Mouse (Mus musculus) limb, embryonic 15.5 days (tissue): Measurements from ENCODE around the gene Ptcd1. TPM values are rescaled to one million over a fixed set of nuclear protein-coding genes. Genes with fewer than 3 reads are reported as not detected.
A peak's percentile ranks its signal among the peaks of the same experiment; 100 is the strongest.

Experiments used
- ATAC-seq: fragments of 200-750 bp; cut with Nextera tagmentation; 2 replicates; pipeline ENCODE4 v1.8.0; 2017; ENCODE audit warnings: low read depth, moderate TSS enrichment; ENCODE audit not compliant: insufficient number of reproducible peaks, low FRiP score, low TSS enrichment
- H3K27ac ChIP-seq: fragments of 300-500 bp; sonication (generic); 2 replicates; pipeline ENCODE4 v1.5.1; 2015; ENCODE audit warnings: moderate library complexity, mild to moderate bottlenecking, inconsistent platforms
- H3K27me3 ChIP-seq: fragments of 300-500 bp; sonication (generic); 2 replicates; pipeline ENCODE4 v1.6.1; 2015; ENCODE audit warnings: inconsistent platforms
- H3K36me3 ChIP-seq: fragments of 300-500 bp; sonication (generic); 2 replicates; pipeline ENCODE4 v1.6.1; 2015; ENCODE audit warnings: inconsistent platforms
- H3K4me1 ChIP-seq: fragments of 300-500 bp; sonication (generic); 2 replicates; pipeline ENCODE4 v1.6.1; 2015; ENCODE audit warnings: inconsistent platforms
- H3K4me2 ChIP-seq: fragments of 300-500 bp; sonication (generic); 2 replicates; pipeline ENCODE4 v1.6.1; 2015; ENCODE audit warnings: mild to moderate bottlenecking, inconsistent platforms
- H3K4me3 ChIP-seq: fragments of 300-500 bp; sonication (generic); 2 replicates; pipeline ENCODE4 v1.5.1; 2015; ENCODE audit warnings: mild to moderate bottlenecking, inconsistent platforms
- H3K9ac ChIP-seq: fragments of 300-500 bp; sonication (generic); 2 replicates; pipeline ENCODE4 v1.6.1; 2015; ENCODE audit warnings: inconsistent platforms
- H3K9me3 ChIP-seq: fragments of 300-500 bp; sonication (generic); 2 replicates; pipeline ENCODE4 v1.6.1; 2016; ENCODE audit warnings: inconsistent platforms
- WGBS: fragments of 180-500 bp; shearing (Covaris S2); methylation state at CpG from one replicate; pipeline ENCODE4 v1.1.7; 2015; 5-methylcytosine and 5-hydroxymethylcytosine counted together
- polyA plus RNA-seq: library from polyadenylated mRNA; unstranded; fragments of >200 nt; fragmentation: Nextera tagmentation; extraction: Ambion mirVana; gene quantifications from 2 replicates; pipeline ENCODE4 v1.2.1, GENCODE M21; 2015

The Ptcd1 gene
- polyA plus RNA-seq, 1 experiment from 2014 or later = 17.2 TPM

DNA sequence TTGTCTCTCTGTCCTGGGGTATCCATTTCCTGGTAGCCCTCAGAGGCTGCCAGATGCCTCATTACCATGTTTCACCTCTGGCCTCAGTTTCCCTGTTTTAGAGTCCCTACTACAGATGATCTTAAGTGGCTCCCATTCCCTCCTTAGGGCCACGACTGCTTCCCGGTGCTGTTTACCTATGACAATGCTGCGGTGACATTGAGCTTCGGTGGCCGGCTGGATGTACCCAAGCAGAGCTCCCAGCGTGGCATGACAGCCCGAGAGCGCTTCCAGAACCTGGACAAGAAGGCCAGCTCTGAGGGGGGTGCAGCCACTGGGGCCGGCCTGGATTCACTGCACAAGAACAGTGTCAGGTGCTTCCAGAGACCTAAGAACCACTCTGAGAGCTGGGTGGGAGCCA, 40.3 kb downstream of the Ptcd1 start:
- no peaks in the 10 kb centered on the region for H3K4me1 ChIP-seq
- peaks cover 94% of the 10 kb centered on the region for H3K36me3 ChIP-seq
- 90% methylated on average over 9 of the region's 9 CpGs for WGBS
- H3K4me2 ChIP-seq = no peak overlapping the region
- H3K27me3 ChIP-seq = no peaks in the 10 kb centered on the region
- H3K27ac ChIP-seq = no peak overlapping the region
- no peaks in the 10 kb centered on the region for H3K9me3 ChIP-seq
- H3K9ac ChIP-seq = no peak overlapping the region
- no peak overlapping the region for H3K4me3 ChIP-seq
- no peak for ATAC-seq

DNA sequence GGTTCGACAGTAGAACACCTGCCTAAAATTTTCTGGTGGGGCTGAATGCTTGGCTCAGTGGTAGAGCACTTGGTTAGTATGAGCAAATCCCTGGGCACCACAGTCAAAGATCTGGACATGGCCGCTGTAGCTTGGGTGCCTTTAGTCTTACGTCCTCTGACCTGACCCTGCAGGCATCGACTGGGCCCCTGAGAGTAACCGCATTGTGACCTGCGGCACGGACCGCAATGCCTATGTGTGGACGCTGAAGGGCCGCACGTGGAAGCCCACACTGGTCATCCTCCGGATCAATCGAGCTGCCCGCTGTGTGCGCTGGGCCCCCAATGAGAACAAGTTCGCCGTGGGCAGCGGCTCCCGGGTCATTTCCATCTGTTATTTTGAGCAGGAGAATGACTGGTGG, 43.5 kb downstream of the Ptcd1 start:
- ATAC-seq = no peak
- Histone ChIP-seq H3K4me3 (no peak overlapping the region), H3K4me2 (no peak overlapping the region), H3K36me3 (peaks cover 67% of the 10 kb centered on the region), H3K9ac (no peak overlapping the region), H3K4me1 (peaks cover 14% of the 10 kb centered on the region), H3K27me3 (no peaks in the 10 kb centered on the region), H3K9me3 (no peaks in the 10 kb centered on the region), H3K27ac (no peak overlapping the region)
- whole genome bisulfite sequencing = 92% methylated on average over 19 of the region's 19 CpGs

DNA sequence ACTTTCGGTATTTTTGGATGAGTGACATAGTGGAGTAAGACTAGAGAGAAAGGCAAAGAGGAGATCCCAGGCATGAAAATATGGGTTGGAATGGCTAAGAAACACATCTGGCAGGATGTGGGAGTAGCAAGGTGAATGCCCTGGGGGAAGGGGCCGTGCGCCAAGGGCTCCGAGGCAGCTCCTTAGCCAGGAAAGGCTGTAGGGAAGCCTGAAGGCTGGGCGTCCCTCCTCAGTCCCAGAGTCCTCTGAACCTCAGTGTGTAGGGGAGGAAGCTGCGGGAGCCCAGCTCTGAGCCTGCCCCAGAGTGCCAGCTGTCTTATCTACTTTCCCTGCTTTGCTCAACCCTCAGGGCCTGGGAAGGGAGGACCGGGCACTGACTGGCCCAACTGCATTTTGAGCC, 46.0 kb downstream of the Ptcd1 start:
- H3K4me1 ChIP-seq = peaks cover 39% of the 10 kb centered on the region
- H3K36me3 ChIP-seq = peaks cover 45% of the 10 kb centered on the region
- H3K4me2 ChIP-seq = no peak overlapping the region
- no peak for ATAC-seq
- no peaks in the 10 kb centered on the region for H3K9me3 ChIP-seq
- 37% methylated on average over 7 of the region's 7 CpGs for WGBS
- H3K27me3 ChIP-seq = no peaks in the 10 kb centered on the region
- no peak overlapping the region for H3K9ac ChIP-seq
- H3K27ac ChIP-seq = peak overlapping the region; percentile 40
- no peak overlapping the region for H3K4me3 ChIP-seq

DNA sequence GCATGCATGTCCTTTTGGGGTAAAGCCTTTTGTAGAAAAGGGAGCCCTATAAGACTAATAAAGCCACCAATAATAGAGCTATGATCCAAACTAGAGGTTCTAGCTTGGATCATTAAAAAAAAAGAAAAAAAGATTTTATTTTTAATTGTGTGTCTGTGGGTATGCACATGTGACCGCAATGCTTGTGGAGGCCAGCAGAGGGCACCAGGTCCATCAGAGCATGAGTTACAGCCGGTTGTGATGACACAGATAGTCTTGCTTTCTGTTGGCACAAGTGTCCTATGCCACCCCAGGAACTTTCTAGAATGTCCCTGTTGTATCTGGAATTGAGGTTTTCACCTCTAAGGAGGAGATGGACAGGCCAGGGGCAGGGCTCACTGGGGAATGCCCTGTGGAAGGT, 47.5 kb downstream of the Ptcd1 start:
- no peaks in the 10 kb centered on the region for H3K9me3 ChIP-seq
- no peak overlapping the region for H3K9ac ChIP-seq
- H3K36me3 ChIP-seq = peaks cover 30% of the 10 kb centered on the region
- H3K4me3 ChIP-seq = no peak overlapping the region
- peaks cover 54% of the 10 kb centered on the region for H3K4me1 ChIP-seq
- no peaks in the 10 kb centered on the region for H3K27me3 ChIP-seq
- H3K27ac ChIP-seq = no peak overlapping the region
- WGBS = 91% methylated on average over 2 of the region's 2 CpGs
- ATAC-seq = no peak
- no peak overlapping the region for H3K4me2 ChIP-seq

DNA sequence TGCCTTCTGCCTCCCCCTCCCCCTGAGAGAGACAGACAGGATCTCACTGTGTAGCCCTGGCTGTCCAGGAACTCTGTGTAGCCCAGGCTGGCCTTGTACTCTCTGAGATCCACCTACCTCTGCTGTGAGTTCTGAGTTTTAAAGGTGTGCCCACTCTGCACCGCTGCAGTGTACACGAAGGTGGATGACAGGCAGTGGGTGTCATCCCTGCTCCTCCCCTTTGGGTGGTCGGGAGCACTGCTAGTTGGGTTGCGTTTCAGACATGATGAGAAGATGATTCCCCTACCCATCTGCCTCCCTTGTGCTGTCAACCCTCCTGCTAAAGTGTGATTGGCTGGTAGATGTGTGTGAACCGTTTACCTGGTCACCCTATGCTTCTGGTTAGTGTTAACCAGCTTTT, 48.4 kb downstream of the Ptcd1 start:
- Histone ChIP-seq H3K4me3 (no peak overlapping the region), H3K9me3 (no peaks in the 10 kb centered on the region), H3K27me3 (no peaks in the 10 kb centered on the region), H3K4me1 (peaks cover 61% of the 10 kb centered on the region), H3K36me3 (peaks cover 20% of the 10 kb centered on the region), H3K27ac (no peak overlapping the region), H3K9ac (no peak overlapping the region), H3K4me2 (no peak overlapping the region)
- ATAC-seq = no peak
- 93% methylated on average over 5 of the region's 5 CpGs for WGBS

DNA sequence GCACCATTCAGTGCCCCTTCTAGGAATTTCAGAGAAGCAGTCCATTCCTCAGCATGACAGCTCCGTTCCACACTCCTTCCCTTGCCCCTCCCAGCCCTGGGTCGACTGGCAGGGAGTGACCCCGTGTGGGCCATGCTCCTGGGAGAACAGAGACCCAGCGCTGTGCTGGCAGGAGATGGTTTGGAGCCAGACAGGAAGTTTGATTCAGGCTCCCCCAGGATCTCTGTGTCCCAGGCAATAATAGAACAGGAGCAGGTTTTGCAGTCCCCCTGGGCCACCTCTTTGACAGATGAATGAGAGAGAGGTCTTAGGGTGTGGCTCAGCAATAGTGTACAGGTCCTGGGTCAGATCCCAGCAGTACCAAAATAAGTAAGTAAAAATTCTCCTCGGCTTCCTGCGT, 48.9 kb downstream of the Ptcd1 start:
- H3K27ac ChIP-seq = no peak overlapping the region
- no peak overlapping the region for H3K4me3 ChIP-seq
- peaks cover 61% of the 10 kb centered on the region for H3K4me1 ChIP-seq
- peaks cover 16% of the 10 kb centered on the region for H3K36me3 ChIP-seq
- H3K27me3 ChIP-seq = no peaks in the 10 kb centered on the region
- no peak overlapping the region for H3K4me2 ChIP-seq
- no peak for ATAC-seq
- H3K9ac ChIP-seq = no peak overlapping the region
- 53% methylated on average over 6 of the region's 6 CpGs for WGBS
- no peaks in the 10 kb centered on the region for H3K9me3 ChIP-seq

DNA sequence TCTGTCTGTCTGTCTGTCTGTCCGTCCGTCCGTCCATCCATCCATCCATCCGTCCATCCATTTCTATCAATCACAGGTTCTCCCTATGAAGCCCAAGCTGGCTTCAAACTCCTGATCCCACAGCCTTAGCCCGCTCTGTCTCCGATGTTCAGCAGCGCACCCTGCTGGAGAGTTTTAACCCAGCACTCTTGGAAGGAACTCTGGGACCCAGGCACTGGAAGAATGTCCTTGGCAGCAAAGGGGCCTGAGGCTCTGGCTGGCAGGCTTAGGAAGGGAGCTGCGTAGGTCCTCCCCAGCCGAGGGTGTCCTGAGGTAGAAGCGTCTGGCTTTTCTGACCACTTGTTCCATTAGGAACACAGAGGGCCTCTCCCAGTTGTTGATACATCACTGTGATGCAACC, 50.0 kb downstream of the Ptcd1 start:
- H3K4me2 ChIP-seq = peak overlapping the region; percentile 73

DNA sequence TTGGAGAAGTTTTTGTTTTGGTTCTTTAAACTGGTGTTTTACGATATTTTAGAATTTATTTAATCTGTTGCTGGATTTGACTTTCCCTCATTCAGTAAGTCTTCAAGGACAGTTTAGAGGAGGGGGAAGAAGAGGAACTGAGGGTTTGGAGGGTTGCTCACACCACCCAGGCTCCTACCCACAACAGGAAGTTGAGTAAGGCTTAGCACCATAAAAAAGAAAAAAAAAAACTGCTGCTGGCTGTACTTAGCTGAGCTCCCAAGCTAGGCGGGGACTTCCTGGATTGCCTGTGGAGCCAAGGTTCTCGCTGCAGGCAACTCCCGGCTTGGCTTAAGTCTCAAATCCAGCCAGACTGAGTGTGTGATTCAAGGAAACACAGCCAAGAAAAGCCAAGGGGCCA, 50.6 kb downstream of the Ptcd1 start:
- H3K36me3 ChIP-seq = no peaks in the 10 kb centered on the region
- ATAC-seq = peak; percentile 73
- peak overlapping the region; percentile 88 for H3K27ac ChIP-seq
- H3K4me3 ChIP-seq = peak overlapping the region; percentile 66; the same call in 1 of the 2 replicates
- no peaks in the 10 kb centered on the region for H3K9me3 ChIP-seq
- no peak overlapping the region for H3K9ac ChIP-seq
- H3K4me2 ChIP-seq = peak overlapping the region; percentile 73
- WGBS = 12% methylated on average over 4 of the region's 4 CpGs
- peaks cover 61% of the 10 kb centered on the region for H3K4me1 ChIP-seq
- no peaks in the 10 kb centered on the region for H3K27me3 ChIP-seq

More for the DNA sequence above, 50.0 kb downstream of the Ptcd1 start:
- Histone ChIP-seq H3K4me3 (peak overlapping the region; percentile 66; the same call in 1 of the 2 replicates), H3K9me3 (no peaks in the 10 kb centered on the region), H3K4me1 (peaks cover 61% of the 10 kb centered on the region), H3K27me3 (no peaks in the 10 kb centered on the region), H3K36me3 (peaks cover 5% of the 10 kb centered on the region), H3K27ac (peak overlapping the region; percentile 88), H3K9ac (no peak overlapping the region)
- 39% methylated on average over 10 of the region's 10 CpGs for WGBS
- peak; percentile 32; the same call in 1 of the 2 replicates for ATAC-seq

DNA sequence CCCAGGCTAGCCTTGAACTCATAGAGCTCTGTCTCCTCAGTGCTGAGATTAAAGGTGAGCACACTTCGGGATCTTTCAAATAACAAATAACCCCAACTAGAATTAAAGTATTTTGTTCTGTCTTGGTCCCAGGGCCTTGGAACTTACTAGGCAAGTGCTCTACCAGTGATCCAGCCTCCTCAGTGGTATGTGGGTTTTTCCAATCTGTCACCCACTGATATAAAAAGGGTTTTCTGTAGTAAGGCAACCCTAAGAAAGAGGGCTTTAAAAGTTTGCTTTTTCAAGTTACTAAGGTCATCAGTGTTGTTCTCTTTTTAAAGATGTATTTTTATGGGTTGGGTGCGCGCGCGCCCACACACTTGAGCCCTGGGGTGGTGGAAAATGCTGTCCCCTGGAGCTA, 51.2 kb downstream of the Ptcd1 start:
- peak overlapping the region; percentile 66 for H3K4me3 ChIP-seq
- peak overlapping the region; percentile 73 for H3K4me2 ChIP-seq
- H3K36me3 ChIP-seq = peaks cover 2% of the 10 kb centered on the region

DNA sequence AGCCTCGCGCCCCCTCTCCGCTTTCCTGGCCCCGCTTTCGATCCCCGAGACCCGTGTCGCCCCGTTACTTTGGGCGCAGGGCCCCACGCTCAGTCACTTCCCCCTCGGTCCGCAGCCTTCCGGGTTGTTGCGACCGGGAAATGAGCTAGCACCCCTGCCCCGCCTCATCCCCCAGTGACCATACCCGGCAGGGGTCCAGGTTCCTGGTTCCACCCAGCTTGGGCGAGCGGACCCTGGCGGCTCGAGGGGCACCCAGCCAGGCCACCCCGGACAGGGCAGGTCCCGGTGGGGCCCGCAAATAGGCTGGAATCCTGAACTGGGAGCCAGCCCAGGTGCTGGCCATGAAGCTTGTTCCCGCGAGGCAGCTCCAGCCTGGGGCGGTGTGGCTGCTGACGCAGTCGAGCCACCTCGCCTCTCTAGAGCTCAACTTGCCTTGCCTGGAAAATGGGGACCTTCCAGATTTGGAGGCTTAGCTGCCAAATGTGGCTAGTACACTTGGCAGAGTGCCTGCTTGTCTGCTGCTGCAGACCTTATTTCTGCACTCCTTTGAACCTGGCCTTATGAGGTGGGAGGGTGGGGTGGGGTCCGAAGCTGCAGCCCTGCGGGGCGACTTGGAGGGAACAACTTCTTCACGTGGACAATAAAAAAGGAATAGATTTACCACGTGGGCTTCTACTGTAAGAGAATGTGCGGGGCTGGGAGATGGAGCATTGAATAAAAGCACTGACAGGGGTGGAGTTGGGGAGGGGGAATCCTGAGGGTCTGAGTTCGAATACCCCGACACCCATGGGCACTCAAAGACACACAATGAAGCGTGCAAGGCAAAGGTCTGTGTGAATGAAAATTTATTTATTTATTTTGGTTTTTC, 52.1 kb downstream of the Ptcd1 start:
- peak overlapping the region; percentile 83 for H3K27ac ChIP-seq
- H3K4me3 ChIP-seq = peak overlapping the region; percentile 66
- H3K9me3 ChIP-seq = no peaks in the 10 kb centered on the region
- WGBS = 10% methylated on average over 33 of the region's 40 CpGs
- H3K36me3 ChIP-seq = peaks cover 11% of the 10 kb centered on the region
- peaks cover 49% of the 10 kb centered on the region for H3K4me1 ChIP-seq
- peak overlapping the region; percentile 54 for H3K9ac ChIP-seq
- ATAC-seq = no peak; the same call in 1 of the 2 replicates
- no peaks in the 10 kb centered on the region for H3K27me3 ChIP-seq
- H3K4me2 ChIP-seq = peak overlapping the region; percentile 73

More for the DNA sequence above, 51.2 kb downstream of the Ptcd1 start:
- Histone ChIP-seq H3K27me3 (no peaks in the 10 kb centered on the region), H3K27ac (peak overlapping the region; percentile 88), H3K4me1 (peaks cover 57% of the 10 kb centered on the region), H3K9me3 (no peaks in the 10 kb centered on the region), H3K9ac (no peak overlapping the region)
- no peak for ATAC-seq
- WGBS = 80% methylated on average over 5 of the region's 5 CpGs

DNA sequence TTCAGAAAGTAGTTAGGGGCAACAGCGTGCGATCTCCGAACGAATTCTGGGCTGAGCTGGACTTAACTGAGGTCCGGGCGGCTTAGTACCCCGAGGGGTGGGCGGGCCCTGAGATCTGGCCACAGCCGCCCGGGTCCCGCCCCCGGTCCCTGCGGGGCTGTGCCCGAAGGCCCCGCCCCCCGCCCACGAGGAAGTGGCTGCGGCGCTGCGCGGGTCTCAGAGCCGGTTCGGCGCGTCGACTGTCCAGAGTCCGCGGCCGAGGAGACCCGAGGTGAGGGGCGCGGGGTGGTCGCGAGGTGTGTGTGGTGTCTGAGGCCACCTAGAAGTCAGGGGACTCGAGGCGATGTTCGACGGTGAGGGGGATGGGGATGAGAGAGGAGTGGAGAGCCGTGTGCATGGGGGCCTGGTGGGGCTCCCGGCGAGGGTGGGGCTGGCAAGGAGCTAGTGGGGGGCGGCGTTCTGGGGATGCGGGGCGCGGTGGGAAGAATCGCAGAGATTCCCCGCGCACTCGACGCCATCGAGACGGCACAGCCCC, 52.8 kb downstream of the Ptcd1 start, which contains the start of gene Arpc1b:
Arpc1b (plus strand) TSS at position 145 of the 535 bp plus-strand sequence.
- Histone ChIP-seq H3K4me3 (peak within 1 kb of the TSS; percentile 66), H3K9ac (peak within 1 kb of the TSS; percentile 54), H3K27me3 (no peaks in the 10 kb centered on the region), H3K36me3 (peaks cover 18% of the 10 kb centered on the region), H3K27ac (peak within 1 kb of the TSS; percentile 83), H3K4me1 (peaks cover 49% of the 10 kb centered on the region), H3K9me3 (no peaks in the 10 kb centered on the region), H3K4me2 (peak within 1 kb of the TSS; percentile 73)
- under 1% methylated on average over 49 of the region's 53 CpGs for WGBS
- ATAC-seq = peak; percentile 37; the same call in 1 of the 2 replicates

DNA sequence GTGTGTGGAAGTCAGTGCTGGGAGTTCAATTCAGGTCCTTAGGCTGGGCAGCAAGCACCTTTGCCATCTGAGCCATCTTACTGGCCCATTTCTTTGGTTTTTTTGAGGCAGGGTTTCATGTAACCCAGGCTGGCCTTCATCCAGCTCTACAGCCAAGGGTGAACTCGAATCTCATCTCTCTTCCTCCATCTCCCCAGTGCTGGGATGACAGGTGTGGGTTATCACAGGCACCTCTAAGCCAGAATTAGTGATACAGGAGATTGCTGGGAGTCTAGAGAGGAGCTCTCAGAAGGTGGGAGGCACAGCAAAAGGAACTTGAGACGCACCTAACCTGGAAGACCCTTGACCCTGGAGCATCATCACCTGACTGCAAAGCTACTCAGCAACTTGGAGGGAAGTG, 53.5 kb downstream of the Ptcd1 start:
- Histone ChIP-seq H3K36me3 (peaks cover 23% of the 10 kb centered on the region), H3K4me1 (peaks cover 47% of the 10 kb centered on the region), H3K27ac (0 out of 2 replicates have a peak overlapping the region, but pooled peaks have one; percentile 83), H3K4me2 (peak overlapping the region; percentile 73), H3K9me3 (no peaks in the 10 kb centered on the region), H3K4me3 (peak overlapping the region; percentile 66), H3K9ac (no peak overlapping the region), H3K27me3 (no peaks in the 10 kb centered on the region)
- no peak for ATAC-seq
- 37% methylated on average over 2 of the region's 2 CpGs for WGBS
